Mouse (Mus musculus) limb, embryonic 15.5 days (tissue): ENCODE measurements around the gene Swi5. TPM values are rescaled to one million over a fixed set of nuclear protein-coding genes. Genes with fewer than 3 reads are reported as not detected.
A peak's percentile ranks its signal among the peaks of the same experiment; 100 is the strongest.
"Not testable (repeated sequence)": the region's sequence is repeated elsewhere in the genome, so short reads cannot be mapped to it uniquely, and the experiment has no call there.

Source experiments
- ATAC-seq: fragments of 200-750 bp; cut with Nextera tagmentation; 2 replicates; pipeline ENCODE4 v1.8.0; 2017; ENCODE audit warnings: low read depth, moderate TSS enrichment; ENCODE audit not compliant: insufficient number of reproducible peaks, low FRiP score, low TSS enrichment
- H3K27ac ChIP-seq: fragments of 300-500 bp; sonication (generic); 2 replicates; pipeline ENCODE4 v1.5.1; 2015; ENCODE audit warnings: moderate library complexity, mild to moderate bottlenecking, inconsistent platforms
- H3K27me3 ChIP-seq: fragments of 300-500 bp; sonication (generic); 2 replicates; pipeline ENCODE4 v1.6.1; 2015; ENCODE audit warnings: inconsistent platforms
- H3K36me3 ChIP-seq: fragments of 300-500 bp; sonication (generic); 2 replicates; pipeline ENCODE4 v1.6.1; 2015; ENCODE audit warnings: inconsistent platforms
- H3K4me1 ChIP-seq: fragments of 300-500 bp; sonication (generic); 2 replicates; pipeline ENCODE4 v1.6.1; 2015; ENCODE audit warnings: inconsistent platforms
- H3K4me2 ChIP-seq: fragments of 300-500 bp; sonication (generic); 2 replicates; pipeline ENCODE4 v1.6.1; 2015; ENCODE audit warnings: mild to moderate bottlenecking, inconsistent platforms
- H3K4me3 ChIP-seq: fragments of 300-500 bp; sonication (generic); 2 replicates; pipeline ENCODE4 v1.5.1; 2015; ENCODE audit warnings: mild to moderate bottlenecking, inconsistent platforms
- H3K9ac ChIP-seq: fragments of 300-500 bp; sonication (generic); 2 replicates; pipeline ENCODE4 v1.6.1; 2015; ENCODE audit warnings: inconsistent platforms
- H3K9me3 ChIP-seq: fragments of 300-500 bp; sonication (generic); 2 replicates; pipeline ENCODE4 v1.6.1; 2016; ENCODE audit warnings: inconsistent platforms
- WGBS: fragments of 180-500 bp; shearing (Covaris S2); methylation state at CpG from one replicate; pipeline ENCODE4 v1.1.7; 2015; 5-methylcytosine and 5-hydroxymethylcytosine counted together
- polyA plus RNA-seq: library from polyadenylated mRNA; unstranded; fragments of >200 nt; fragmentation: Nextera tagmentation; extraction: Ambion mirVana; gene quantifications from 2 replicates; pipeline ENCODE4 v1.2.1, GENCODE M21; 2015

Swi5 gene
- polyA plus RNA-seq, 1 experiment from 2014 or later, result 413 TPM

GRCm38 (mm10) chr2:32308870-32309568 is 21.1 kb upstream of the Swi5 start:
- 81% methylated on average over 16 of the region's 16 CpGs for WGBS
- ATAC-seq, result no peak
- Histone ChIP-seq H3K9ac (no peak overlapping the region), H3K27ac (0 out of 2 replicates have a peak overlapping the region, but pooled peaks have one; percentile 11), H3K4me3 (no peak overlapping the region), H3K4me2 (no peak overlapping the region), H3K27me3 (no peaks in the 10 kb centered on the region), H3K9me3 (no peaks in the 10 kb centered on the region), H3K4me1 (peaks cover 40% of the 10 kb centered on the region), H3K36me3 (peaks cover 74% of the 10 kb centered on the region)

GRCm38 (mm10) chr2:32307941-32308760 is 20.3 kb upstream of the Swi5 start:
- no peaks in the 10 kb centered on the region for H3K9me3 ChIP-seq
- WGBS, result 48% methylated on average over 8 of the region's 8 CpGs
- H3K36me3 ChIP-seq, result peaks cover 77% of the 10 kb centered on the region
- H3K4me2 ChIP-seq, result no peak overlapping the region
- H3K4me1 ChIP-seq, result peaks cover 40% of the 10 kb centered on the region
- H3K9ac ChIP-seq, result no peak overlapping the region
- ATAC-seq, result no peak
- 0 out of 2 replicates have a peak overlapping the region, but pooled peaks have one; percentile 11 for H3K27ac ChIP-seq
- H3K27me3 ChIP-seq, result no peaks in the 10 kb centered on the region
- no peak overlapping the region for H3K4me3 ChIP-seq

GRCm38 (mm10) chr2:32307247-32307798 is 19.4 kb upstream of the Swi5 start:
- Histone ChIP-seq H3K9ac (no peak overlapping the region), H3K36me3 (peaks cover 84% of the 10 kb centered on the region), H3K27ac (no peak overlapping the region), H3K27me3 (no peaks in the 10 kb centered on the region), H3K9me3 (no peaks in the 10 kb centered on the region), H3K4me2 (no peak overlapping the region), H3K4me1 (peaks cover 35% of the 10 kb centered on the region), H3K4me3 (no peak overlapping the region)
- WGBS, result 90% methylated on average over 6 of the region's 6 CpGs
- no peak for ATAC-seq

GRCm38 (mm10) chr2:32306176-32306575 is 18.3 kb upstream of the Swi5 start:
- WGBS, result 86% methylated on average over 9 of the region's 9 CpGs
- Histone ChIP-seq H3K9me3 (no peaks in the 10 kb centered on the region), H3K9ac (no peak overlapping the region), H3K4me3 (no peak overlapping the region), H3K27me3 (no peaks in the 10 kb centered on the region), H3K4me2 (no peak overlapping the region), H3K27ac (no peak overlapping the region), H3K36me3 (peaks cover 96% of the 10 kb centered on the region), H3K4me1 (peaks cover 23% of the 10 kb centered on the region)
- ATAC-seq, result no peak

- Histone ChIP-seq H3K36me3 (peaks cover 99% of the 10 kb centered on the region), H3K4me2 (no peak overlapping the region), H3K4me3 (no peak overlapping the region), H3K9ac (no peak overlapping the region), H3K4me1 (peaks cover 18% of the 10 kb centered on the region), H3K27me3 (no peaks in the 10 kb centered on the region), H3K27ac (0 out of 2 replicates have a peak overlapping the region, but pooled peaks have one; percentile 1), H3K9me3 (no peaks in the 10 kb centered on the region)
- 87% methylated on average over 5 of the region's 5 CpGs for WGBS
- ATAC-seq, result no peak
Observed at GRCm38 (mm10) chr2:32305668-32306067, 17.8 kb upstream of the Swi5 start.

- H3K4me3 ChIP-seq, result no peak overlapping the region
- no peak overlapping the region for H3K9ac ChIP-seq
- no peak overlapping the region for H3K4me2 ChIP-seq
- H3K27me3 ChIP-seq, result no peaks in the 10 kb centered on the region
- no peak overlapping the region for H3K27ac ChIP-seq
- H3K9me3 ChIP-seq, result no peaks in the 10 kb centered on the region
- peaks cover 97% of the 10 kb centered on the region for H3K36me3 ChIP-seq
- peaks cover 5% of the 10 kb centered on the region; the same call in 1 of the 2 replicates for H3K4me1 ChIP-seq
- 0 out of 2 replicates have a peak, but pooled peaks have one; percentile 45 for ATAC-seq
- 49% methylated on average over 8 of the region's 8 CpGs for WGBS
Observed at GRCm38 (mm10) chr2:32304145-32304832, 16.4 kb upstream of the Swi5 start.

GRCm38 (mm10) chr2:32302952-32303351 is 15.1 kb upstream of the Swi5 start:
- 86% methylated on average over 10 of the region's 10 CpGs for WGBS
- Histone ChIP-seq H3K9me3 (no peaks in the 10 kb centered on the region), H3K9ac (no peak overlapping the region), H3K36me3 (peaks cover 99% of the 10 kb centered on the region), H3K4me3 (no peak overlapping the region), H3K4me1 (0 out of 2 replicates have a peak, but pooled peaks cover 4% of the 10 kb centered on the region), H3K27ac (no peak overlapping the region), H3K27me3 (no peaks in the 10 kb centered on the region), H3K4me2 (no peak overlapping the region)
- ATAC-seq, result no peak

GRCm38 (mm10) chr2:32299469-32299868 is 11.6 kb upstream of the Swi5 start:
- Histone ChIP-seq H3K27me3 (no peaks in the 10 kb centered on the region), H3K4me2 (no peak overlapping the region), H3K9me3 (no peaks in the 10 kb centered on the region), H3K4me3 (no peak overlapping the region), H3K9ac (no peak overlapping the region), H3K36me3 (peaks cover 88% of the 10 kb centered on the region), H3K27ac (no peak overlapping the region), H3K4me1 (0 out of 2 replicates have a peak, but pooled peaks cover 1% of the 10 kb centered on the region)
- ATAC-seq, result no peak
- 90% methylated on average over 4 of the region's 4 CpGs for WGBS

- H3K9ac ChIP-seq, H3K4me2 ChIP-seq, H3K27ac ChIP-seq, ATAC-seq, H3K27me3 ChIP-seq, H3K9me3 ChIP-seq, H3K4me3 ChIP-seq, H3K4me1 ChIP-seq: not testable (repeated sequence)
- H3K36me3 ChIP-seq, result peaks cover 71% of the 10 kb centered on the region
- WGBS, result 89% methylated on average over 2 of the region's 2 CpGs
Observed at GRCm38 (mm10) chr2:32295842-32296241, 8.0 kb upstream of the Swi5 start.

GRCm38 (mm10) chr2:32295285-32295684 is 7.4 kb upstream of the Swi5 start:
- no peak overlapping the region for H3K27ac ChIP-seq
- no peak for ATAC-seq
- H3K27me3 ChIP-seq, result no peaks in the 10 kb centered on the region
- H3K4me2 ChIP-seq, result no peak overlapping the region
- 89% methylated on average over 3 of the region's 3 CpGs for WGBS
- H3K36me3 ChIP-seq, result peaks cover 66% of the 10 kb centered on the region
- peaks cover 9% of the 10 kb centered on the region; the same call in 1 of the 2 replicates for H3K4me1 ChIP-seq
- H3K9ac ChIP-seq, result no peak overlapping the region
- no peaks in the 10 kb centered on the region for H3K9me3 ChIP-seq
- H3K4me3 ChIP-seq, result no peak overlapping the region

- peaks cover 12% of the 10 kb centered on the region for H3K4me1 ChIP-seq
- 78% methylated on average over 8 of the region's 8 CpGs for WGBS
- peaks cover 57% of the 10 kb centered on the region for H3K36me3 ChIP-seq
- no peaks in the 10 kb centered on the region for H3K27me3 ChIP-seq
- no peak for ATAC-seq
- no peak overlapping the region for H3K4me2 ChIP-seq
- no peaks in the 10 kb centered on the region for H3K9me3 ChIP-seq
- H3K4me3 ChIP-seq, result no peak overlapping the region
- H3K27ac ChIP-seq, result no peak overlapping the region
- no peak overlapping the region for H3K9ac ChIP-seq
Observed at GRCm38 (mm10) chr2:32294348-32294747, 6.5 kb upstream of the Swi5 start.
